Mouse (Mus musculus): ENCODE results near the gene Snrnp70. TPM values are rescaled to one million over a fixed set of nuclear protein-coding genes. Genes with fewer than 3 reads are reported as not detected.
A peak's percentile ranks its signal among the peaks of the same experiment; 100 is the strongest.

The Snrnp70 gene
- total RNA-seq, 2 experiments from 2014 or later: 428 to 429 TPM

DNA sequence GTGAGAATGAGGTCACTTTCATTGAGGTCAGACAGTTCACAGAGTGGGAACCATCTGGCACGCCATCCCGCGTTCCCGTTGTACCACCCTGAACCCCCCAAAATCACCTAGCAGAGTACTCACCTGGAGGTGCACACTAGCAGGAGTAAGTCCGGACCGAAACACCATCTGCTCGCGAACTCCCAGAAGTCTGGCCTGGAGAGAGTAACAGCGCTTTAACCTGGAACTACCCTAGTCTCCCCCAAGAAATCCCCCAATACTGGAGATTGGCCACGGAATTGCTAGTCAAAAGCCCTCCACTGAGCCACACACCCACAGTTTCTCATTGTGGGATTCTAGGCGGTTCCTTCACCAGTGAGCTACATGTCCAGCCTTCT lies 55.5 kb downstream of the Snrnp70 start:
- TF ChIP-seq CTCF (IDR thresholded peaks at IDR 0.05): no peak
- H3K27ac ChIP-seq: no peak overlapping the region
- no peak for DNase-seq (ENCODE audit: extremely low spot score in 1 of 2, low spot score in 2 of 2)
- intact Hi-C loops (cut with DNase I): loop anchor here (2.0 kb wide), 1 partner anchor 39 kb away; no protein-coding TSS in a partner anchor
- peak overlapping the region; percentile 38 for H3K4me3 ChIP-seq

DNA sequence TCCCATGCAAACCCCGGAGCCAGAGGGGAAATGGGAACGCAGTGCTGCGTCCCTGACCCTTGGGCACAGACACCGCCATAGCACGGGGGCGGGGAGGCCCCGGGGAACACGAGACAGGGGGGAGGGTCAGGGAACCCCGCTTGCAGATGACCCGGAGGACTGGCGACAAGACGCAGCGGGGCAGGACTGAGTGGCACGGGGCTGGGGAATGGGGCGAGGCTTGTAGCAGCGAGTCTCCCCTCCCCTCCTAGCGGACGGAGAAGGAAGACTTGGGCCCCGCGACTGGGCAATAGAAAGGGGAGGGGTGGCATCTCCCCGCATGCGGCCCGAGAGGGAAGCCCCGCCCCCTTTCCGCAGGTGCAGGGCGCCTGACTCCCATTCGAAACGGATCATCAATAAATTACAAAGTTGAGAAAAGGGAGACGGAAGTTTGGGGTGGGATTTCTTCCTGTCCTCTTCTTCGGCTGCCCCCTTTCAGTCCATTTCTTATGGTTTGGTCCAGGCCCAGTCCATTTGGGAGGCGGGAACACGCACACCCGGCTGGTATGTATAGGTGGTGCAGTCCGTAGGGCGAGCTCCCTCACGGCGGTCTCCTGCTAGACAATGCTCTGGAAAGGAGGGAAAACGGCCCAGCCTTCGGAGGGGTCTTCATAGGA lies 56.0 kb downstream of the Snrnp70 start:
- peak in 1 of 2 experiments; percentile 41 for DNase-seq (ENCODE audit: extremely low spot score in 1 of 2, low spot score in 2 of 2)
- peak; percentile 9; the same call in 1 of the 2 replicates for TF ChIP-seq CTCF (IDR thresholded peaks at IDR 0.05)
- H3K27ac ChIP-seq: no peak overlapping the region

DNA sequence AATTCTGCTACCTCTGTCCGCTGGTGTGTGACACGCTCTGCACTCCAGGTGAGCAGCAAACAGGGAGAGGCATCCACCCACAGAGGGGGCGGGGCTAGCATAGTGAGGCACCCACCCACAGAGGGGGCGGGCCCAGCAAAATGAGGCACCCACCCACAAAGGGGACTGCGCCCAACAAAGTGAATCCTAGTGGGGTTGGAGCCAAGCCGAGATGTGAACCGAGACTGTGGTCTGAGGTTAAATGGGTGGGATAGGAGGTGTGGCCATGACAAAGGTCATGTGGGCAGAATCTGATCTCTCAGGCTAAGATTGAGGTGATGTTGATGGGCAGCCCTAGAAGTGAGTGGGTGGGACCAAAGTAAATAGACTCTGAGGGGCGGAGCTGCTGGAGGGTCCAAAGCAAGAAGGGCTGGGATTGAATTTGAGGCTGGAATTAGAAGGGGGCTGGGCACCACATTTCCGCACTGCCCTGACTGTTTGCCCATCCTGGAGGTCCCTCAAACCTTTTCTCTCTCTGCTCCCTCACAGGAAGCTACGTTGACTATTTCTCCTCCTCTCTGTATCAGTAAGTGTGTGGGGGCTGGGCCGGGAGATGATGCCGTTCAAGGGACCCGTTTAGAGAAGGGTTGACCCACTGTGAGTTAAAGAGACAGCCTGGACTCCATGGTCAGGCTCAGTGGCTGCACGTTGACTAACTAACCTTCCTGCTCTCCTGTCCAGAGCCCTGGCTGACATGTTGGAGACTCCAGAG lies 57.2 kb downstream of the Snrnp70 start:
- Histone ChIP-seq H3K4me3 (no peak overlapping the region), H3K27ac (no peak overlapping the region)
- intact Hi-C loops (cut with DNase I): no loop called here
- no peak for TF ChIP-seq CTCF (IDR thresholded peaks at IDR 0.05)
- DNase-seq (ENCODE audit: extremely low spot score in 1 of 2, low spot score in 2 of 2): peak in 1 of 2 experiments; percentile 39

More for the DNA sequence above, 56.0 kb downstream of the Snrnp70 start:
- peak overlapping the region; percentile 38 for H3K4me3 ChIP-seq
- intact Hi-C loops (cut with DNase I): loop anchor here (2.0 kb wide), 1 partner anchor 39 kb away; no protein-coding TSS in a partner anchor

DNA sequence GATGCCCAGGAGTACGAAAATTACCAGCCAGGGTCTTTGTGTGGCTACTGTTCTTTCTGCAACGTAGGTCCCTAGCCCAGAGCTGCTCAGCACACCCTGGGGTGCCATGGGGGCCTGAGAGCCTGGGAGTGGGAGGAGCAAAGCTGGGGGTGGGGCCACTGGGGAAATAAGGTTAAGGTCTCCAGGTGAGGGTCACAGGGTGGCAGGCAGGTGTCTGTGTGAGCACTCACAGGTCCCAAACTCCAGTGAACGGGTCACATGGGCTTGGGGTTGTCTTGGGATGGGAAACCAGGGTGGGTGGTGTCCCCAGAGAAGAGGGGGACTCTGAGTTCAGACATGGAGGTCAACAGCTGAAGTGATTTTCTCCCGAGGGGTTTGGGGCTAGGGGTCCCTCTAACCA lies 58.1 kb downstream of the Snrnp70 start:
- TF ChIP-seq CTCF (IDR thresholded peaks at IDR 0.05): no peak
- no peak overlapping the region for H3K4me3 ChIP-seq
- no peak for DNase-seq (ENCODE audit: extremely low spot score in 1 of 2, low spot score in 2 of 2)
- intact Hi-C loops (cut with DNase I): no loop called here
- no peak overlapping the region for H3K27ac ChIP-seq

DNA sequence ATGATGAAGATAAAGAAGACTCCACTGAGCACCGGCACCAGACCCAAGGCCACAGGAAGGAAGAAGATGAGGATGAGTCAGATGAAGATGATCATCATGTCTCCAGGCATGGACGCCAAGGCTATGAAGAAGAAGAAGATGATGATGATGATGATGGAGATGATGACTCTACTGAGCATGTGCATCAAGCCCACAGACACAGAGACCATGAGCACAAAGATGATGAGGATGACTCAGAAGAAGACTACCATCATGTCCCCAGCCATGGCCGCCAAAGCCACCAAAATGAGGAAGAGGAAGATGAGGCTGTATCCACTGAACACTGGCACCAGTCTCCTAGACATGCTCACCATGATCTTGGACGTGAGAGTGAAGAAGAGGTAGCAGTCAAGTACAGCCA lies 59.2 kb downstream of the Snrnp70 start:
- intact Hi-C loops (cut with DNase I): no loop called here
- Histone ChIP-seq H3K27ac (no peak overlapping the region), H3K4me3 (no peak overlapping the region)
- no peak for DNase-seq (ENCODE audit: extremely low spot score in 1 of 2, low spot score in 2 of 2)
- no peak for TF ChIP-seq CTCF (IDR thresholded peaks at IDR 0.05)

DNA sequence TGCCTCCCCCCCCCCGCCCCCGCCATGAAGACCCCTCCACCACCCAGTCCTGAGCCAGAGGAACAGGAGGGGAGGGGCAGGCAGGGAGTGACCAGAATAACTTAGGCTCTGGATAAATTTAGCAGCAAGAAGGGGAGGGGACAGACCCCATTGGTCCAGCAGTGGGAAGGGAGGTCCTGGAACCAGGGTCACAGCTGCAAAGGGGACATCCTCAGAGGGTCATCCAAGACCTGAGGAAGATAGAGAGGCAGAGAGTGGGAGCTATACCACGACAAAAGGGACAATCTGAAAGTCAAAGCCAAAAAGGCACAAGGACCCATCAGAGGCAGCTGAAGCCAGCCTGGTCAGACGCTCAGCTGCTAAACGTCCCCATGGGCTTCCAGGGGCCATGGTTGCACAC lies 60.5 kb downstream of the Snrnp70 start, which contains the start of gene Hrc:
Hrc (plus strand) TSS at position 235 of the 400 bp plus-strand sequence.
- H3K27ac ChIP-seq: no peak within 1 kb of the TSS
- intact Hi-C loops (cut with DNase I): no loop called here
- DNase-seq (ENCODE audit: extremely low spot score in 1 of 2, low spot score in 2 of 2): no peak

DNA sequence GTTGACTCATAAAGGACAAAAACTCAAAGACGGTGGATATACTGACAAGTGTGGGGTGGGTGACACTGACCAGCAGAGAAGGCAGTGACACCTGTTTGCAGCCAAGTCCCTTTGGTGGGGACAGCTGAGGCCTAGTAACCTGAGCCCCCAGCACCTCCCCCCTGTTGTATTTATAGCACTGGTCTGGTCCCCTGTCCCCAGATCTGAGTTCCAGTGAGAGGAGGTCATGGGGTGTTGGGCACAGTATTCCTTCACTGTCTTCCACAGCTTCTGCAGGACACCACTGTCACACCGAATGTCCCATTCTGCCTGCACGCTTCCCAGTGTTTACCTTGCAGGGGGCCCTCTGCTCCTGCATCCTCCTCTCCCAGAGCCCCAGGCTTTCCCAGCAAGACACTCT lies 60.9 kb downstream of the Snrnp70 start:
- intact Hi-C loops (cut with DNase I): no loop called here
- H3K4me3 ChIP-seq: no peak overlapping the region
- no peak for TF ChIP-seq CTCF (IDR thresholded peaks at IDR 0.05)
- DNase-seq (ENCODE audit: extremely low spot score in 1 of 2, low spot score in 2 of 2): no peak
- H3K27ac ChIP-seq: no peak overlapping the region

More for the DNA sequence above, 60.5 kb downstream of the Snrnp70 start, which contains the start of gene Hrc:
- TF ChIP-seq CTCF (IDR thresholded peaks at IDR 0.05): no peak
- no peak within 1 kb of the TSS for H3K4me3 ChIP-seq

DNA sequence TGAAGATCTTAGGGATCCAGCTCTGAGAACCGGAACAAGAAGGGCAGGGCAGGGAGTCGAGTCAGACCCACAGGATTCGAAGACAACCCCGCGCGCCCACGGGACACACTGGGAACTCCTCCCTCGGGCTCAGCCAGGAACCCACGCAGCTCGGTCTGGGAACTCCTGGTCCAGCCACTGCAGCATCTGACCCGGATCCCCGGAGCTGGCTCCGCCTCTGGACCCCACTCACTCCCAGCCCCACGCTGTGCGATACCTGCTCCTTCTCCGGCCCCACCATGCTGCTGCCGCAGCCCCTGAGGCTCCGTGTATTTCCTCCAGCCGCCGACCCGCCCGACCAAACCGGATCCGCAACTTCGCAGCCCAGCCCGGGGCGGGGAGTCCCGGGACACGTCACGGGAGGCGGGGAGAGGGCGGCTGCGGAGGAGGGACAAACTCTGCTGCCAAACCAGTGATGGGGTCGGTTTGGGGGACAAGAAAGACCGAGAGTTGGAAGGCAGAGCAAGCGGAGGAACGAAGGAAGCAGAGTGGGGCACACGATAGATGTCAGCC lies 62.0 kb downstream of the Snrnp70 start, which contains the start of gene Trpm4:
Trpm4 (minus strand) TSS at position 350 of the 552 bp plus-strand sequence.
- Histone ChIP-seq H3K4me3 (peak within 1 kb of the TSS; percentile 71), H3K27ac (peak within 1 kb of the TSS; percentile 89)
- peak; percentile 69 to 80 for DNase-seq (ENCODE audit: extremely low spot score in 1 of 2, low spot score in 2 of 2)
- TF ChIP-seq CTCF (IDR thresholded peaks at IDR 0.05): no peak
- intact Hi-C loops (cut with DNase I): no loop called here

DNA sequence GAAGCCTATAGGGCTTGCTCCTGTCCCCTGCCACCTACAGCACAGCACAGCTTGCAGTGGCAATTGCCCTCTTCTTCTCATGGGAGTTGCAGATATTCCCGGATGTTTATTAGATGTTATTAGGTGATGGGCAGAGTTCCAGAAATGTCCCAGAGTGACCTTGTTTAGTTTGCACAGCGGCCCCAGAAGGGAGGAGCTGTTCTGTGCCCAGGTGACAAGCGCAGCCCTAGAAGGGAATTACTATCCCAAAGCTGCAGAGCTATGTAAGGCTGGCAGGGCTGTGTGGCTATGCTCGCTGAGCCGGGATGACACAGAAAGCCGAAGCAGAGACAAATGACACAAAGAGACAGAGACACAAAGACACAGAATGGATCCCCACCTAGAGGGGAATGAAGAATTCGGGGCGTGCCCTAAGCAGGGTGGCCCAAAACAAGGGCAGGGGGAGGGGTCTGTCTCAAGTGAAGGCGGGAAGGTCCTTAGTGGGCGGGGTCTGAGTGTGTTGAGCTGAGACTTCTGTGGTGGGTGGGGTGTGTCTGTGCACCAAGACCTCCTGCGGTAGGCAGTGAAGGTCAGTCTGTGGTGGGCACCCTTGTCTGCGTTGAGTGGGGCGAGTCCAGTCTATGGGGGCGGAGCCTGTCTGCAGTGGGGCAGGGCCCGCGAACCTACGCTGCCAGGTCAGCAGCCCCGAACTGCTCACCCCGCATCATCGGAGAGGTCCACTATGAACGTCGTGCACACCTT lies 62.7 kb downstream of the Snrnp70 start:
- intact Hi-C loops (cut with DNase I): no loop called here
- Histone ChIP-seq H3K4me3 (peak overlapping the region; percentile 71), H3K27ac (peak overlapping the region; percentile 89)
- TF ChIP-seq CTCF (IDR thresholded peaks at IDR 0.05): no peak
- DNase-seq (ENCODE audit: extremely low spot score in 1 of 2, low spot score in 2 of 2): peak in 1 of 2 experiments; percentile 44

DNA sequence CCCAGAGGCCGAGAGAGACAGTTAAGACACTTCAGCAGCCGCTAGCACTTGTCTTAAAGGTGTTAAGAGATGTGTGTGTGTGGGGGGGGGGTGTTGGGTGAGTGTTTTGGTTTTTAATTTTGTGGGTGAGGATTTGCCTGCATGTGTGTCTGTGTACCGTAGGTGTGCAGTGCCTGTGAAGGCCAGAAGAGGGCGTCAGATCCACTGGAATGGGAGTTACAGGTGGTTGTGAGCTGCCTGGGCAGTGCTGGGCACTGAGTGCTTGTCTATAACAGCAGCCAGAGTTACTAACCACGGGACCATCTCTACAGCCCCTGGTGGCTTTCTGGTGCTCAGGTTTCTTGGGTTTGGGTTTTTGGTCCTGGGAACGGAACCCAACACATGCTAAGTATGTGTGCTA lies 64.0 kb downstream of the Snrnp70 start:
- intact Hi-C loops (cut with DNase I): no loop called here
- no peak for DNase-seq (ENCODE audit: extremely low spot score in 1 of 2, low spot score in 2 of 2)
- Histone ChIP-seq H3K27ac (no peak overlapping the region), H3K4me3 (no peak overlapping the region)
- TF ChIP-seq CTCF (IDR thresholded peaks at IDR 0.05): peak; percentile 22

DNA sequence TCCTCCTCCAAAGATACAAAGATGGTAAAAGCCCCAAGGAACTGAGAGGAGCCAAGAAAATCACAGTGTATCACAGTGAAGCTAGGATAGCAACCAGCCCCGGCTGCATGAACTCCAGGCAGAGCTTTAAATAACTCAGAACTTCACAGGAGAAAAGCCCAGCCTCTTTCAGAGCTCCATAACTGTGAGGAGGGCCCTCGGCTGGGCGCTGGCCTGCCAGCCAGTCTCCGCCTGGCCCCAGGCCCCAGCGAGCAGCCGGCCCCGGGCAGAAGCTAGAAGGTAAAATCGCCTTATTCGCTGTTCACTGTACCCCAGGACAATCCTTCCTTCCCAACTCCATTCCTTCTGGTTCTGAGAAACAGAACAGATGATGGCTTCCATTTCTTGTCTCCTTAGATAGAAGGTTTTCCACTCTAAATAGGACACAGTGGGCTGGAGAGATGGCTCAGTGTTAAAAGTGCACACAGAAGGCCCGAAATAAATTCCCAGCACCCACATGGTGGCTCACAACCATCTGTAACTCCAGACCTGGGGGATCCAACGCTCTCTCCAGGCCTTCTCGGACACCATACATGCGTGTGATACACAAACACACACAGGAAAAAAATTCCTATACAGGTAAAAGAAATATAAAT lies 66.6 kb downstream of the Snrnp70 start:
- intact Hi-C loops (cut with DNase I): no loop called here

More for the DNA sequence above, 66.6 kb downstream of the Snrnp70 start:
- TF ChIP-seq CTCF (IDR thresholded peaks at IDR 0.05): no peak
- H3K4me3 ChIP-seq: no peak overlapping the region
- peak overlapping the region; percentile 75 for H3K27ac ChIP-seq
- DNase-seq (ENCODE audit: extremely low spot score in 1 of 2, low spot score in 2 of 2): no peak

Other genes starting within 250 kb of the Snrnp70 start
- 10 to 100 TPM; 47.6 to 48.4 TPM for gene Pih1d1, start 241.4 kb downstream of the Snrnp70 start, total RNA-seq (2021)
- gene Aldh16a1, start 241.2 kb downstream of the Snrnp70 start, total RNA-seq (2021): 10 to 100 TPM; 15.9 to 23.1 TPM
- 1,000 to 10,000 TPM; 1,255 to 1,327 TPM for gene Slc17a7, start 231.8 kb downstream of the Snrnp70 start, total RNA-seq (2021)
- gene Gfy, start 216.2 kb downstream of the Snrnp70 start, total RNA-seq (2021): under 1 TPM in 1 of 2 experiments, not detected in 1; 0.29 TPM
- not detected for gene Pth2, start 214.7 kb downstream of the Snrnp70 start, total RNA-seq (2021)
- gene Ccdc155, start 190.8 kb downstream of the Snrnp70 start, total RNA-seq (2021): 1 to 10 TPM; 6.7 to 7.5 TPM
- 10 to 100 TPM; 32.4 to 33.5 TPM for gene Dkkl1, start 183.6 kb downstream of the Snrnp70 start, total RNA-seq (2021)
- gene Tead2, start 180.0 kb downstream of the Snrnp70 start, total RNA-seq (2021): 1 to 10 TPM; 3.9 to 4.1 TPM
- 1 to 10 TPM; 4.2 to 5.4 TPM for gene Cd37, start 156.6 kb downstream of the Snrnp70 start, total RNA-seq (2021)
- gene Slc6a16, start 154.7 kb downstream of the Snrnp70 start, total RNA-seq (2021): 1 to 10 TPM; 1.9 to 2.4 TPM
- under 1 TPM in 1 of 2 experiments, not detected in 1; 0.23 TPM for gene Slc6a21, start 118.2 kb downstream of the Snrnp70 start, total RNA-seq (2021)
- 10 to 100 TPM; 18.5 to 24.6 TPM for gene Trpm4, start 62.0 kb downstream of the Snrnp70 start, total RNA-seq (2021)
- gene Hrc, start 60.5 kb downstream of the Snrnp70 start, total RNA-seq (2021): under 1 TPM; 0.23 to 0.61 TPM
- 100 to 1,000 TPM; 156 to 159 TPM for gene Ppfia3, start 28.7 kb downstream of the Snrnp70 start, total RNA-seq (2021)
- 100 to 1,000 TPM; 156 to 178 TPM for gene Lin7b, start 25.2 kb downstream of the Snrnp70 start, total RNA-seq (2021)
- not detected for gene Kcna7, start 9.9 kb upstream of the Snrnp70 start, total RNA-seq (2021)
- gene Ntf5, start 18.0 kb upstream of the Snrnp70 start, total RNA-seq (2021): not detected
- gene Lhb, start 25.1 kb upstream of the Snrnp70 start, total RNA-seq (2021): not detected
- 10 to 100 TPM; 18.2 to 19.2 TPM for gene Gys1, start 39.1 kb upstream of the Snrnp70 start, total RNA-seq (2021)
- gene Ruvbl2, start 42.4 kb upstream of the Snrnp70 start, total RNA-seq (2021): 10 to 100 TPM; 34.4 to 39.9 TPM
- 100 to 1,000 TPM; 200 to 208 TPM for gene Ftl1, start 64.1 kb upstream of the Snrnp70 start, total RNA-seq (2021)
- 10 to 100 TPM; 66.9 to 67.4 TPM for gene Bax, start 71.2 kb upstream of the Snrnp70 start, total RNA-seq (2021)
- under 1 TPM in 1 of 2 experiments, not detected in 1; 0.30 TPM for gene Tulp2, start 86.1 kb upstream of the Snrnp70 start, total RNA-seq (2021)
- gene Gm45808, start 91.1 kb upstream of the Snrnp70 start, total RNA-seq (2021): 1 to 10 TPM; 1.5 to 2.0 TPM
- gene Dhdh, start 93.1 kb upstream of the Snrnp70 start, total RNA-seq (2021): 1 to 10 TPM; 3.7 to 4.8 TPM
- 100 to 1,000 TPM in 1 of 2 experiments, 10 to 100 TPM in 1; 95.4 to 106 TPM for gene Nucb1, start 114.7 kb upstream of the Snrnp70 start, total RNA-seq (2021)
- gene Ppp1r15a, start 130.5 kb upstream of the Snrnp70 start, total RNA-seq (2021): 10 to 100 TPM; 25.2 to 29.3 TPM
- 1 to 10 TPM; 4.2 to 5.1 TPM for gene Plekha4, start 130.6 kb upstream of the Snrnp70 start, total RNA-seq (2021)
- under 1 TPM; 0.61 to 0.68 TPM for gene Hsd17b14, start 159.2 kb upstream of the Snrnp70 start, total RNA-seq (2021)
- 10 to 100 TPM; 25.4 to 26.2 TPM for gene Bcat2, start 174.4 kb upstream of the Snrnp70 start, total RNA-seq (2021)
- not detected for gene Fgf21, start 219.7 kb upstream of the Snrnp70 start, total RNA-seq (2021)
- gene Fut1, start 221.5 kb upstream of the Snrnp70 start, total RNA-seq (2021): not detected
- gene Izumo1, start 226.1 kb upstream of the Snrnp70 start, total RNA-seq (2021): under 1 TPM in 1 of 2 experiments, not detected in 1; 0.34 TPM
- gene Rasip1, start 231.7 kb upstream of the Snrnp70 start, total RNA-seq (2021): 1 to 10 TPM; 6.1 to 8.0 TPM
- gene Mamstr, start 244.2 kb upstream of the Snrnp70 start, total RNA-seq (2021): 1 to 10 TPM; 3.5 to 3.9 TPM

Data from left cerebral cortex, adult 2 months (tissue).